Mouse (Mus musculus) kidney, postnatal 0 days (tissue): Measurements from ENCODE around the gene Strn4. TPM values are rescaled to one million over a fixed set of nuclear protein-coding genes. Genes with fewer than 3 reads are reported as not detected.

Source experiments
- ATAC-seq: fragments of 200-750 bp; cut with Nextera tagmentation; replicated peaks from 2 replicates; pipeline ENCODE4 v1.8.0; 2017; ENCODE audit warnings: low read depth, moderate number of reproducible peaks, moderate TSS enrichment, moderate library complexity; ENCODE audit not compliant: low FRiP score
- DNase-seq: peaks from one replicate; pipeline ENCODE4 v3.0.0-alpha.2; 2016; ENCODE audit warnings: low spot score
- H3K27ac ChIP-seq: fragments of 300-500 bp; sonication (generic); 2 replicates; pipeline ENCODE4 v1.5.1; 2014; ENCODE audit warnings: mild to moderate bottlenecking
- H3K27me3 ChIP-seq: fragments of 300-500 bp; sonication (generic); 2 replicates; pipeline ENCODE4 v1.6.1; 2014; ENCODE audit warnings: low read length, mixed read lengths; ENCODE audit not compliant: insufficient read depth
- H3K36me3 ChIP-seq: fragments of 300-500 bp; sonication (generic); 2 replicates; pipeline ENCODE4 v1.6.1; 2014; ENCODE audit warnings: low read length, mixed read lengths; ENCODE audit not compliant: insufficient read depth
- H3K4me1 ChIP-seq: fragments of 300-500 bp; sonication (generic); replicated peaks from 2 replicates; pipeline ENCODE4 v1.6.1; 2014; ENCODE audit warnings: antibody characterized with exemption, low read length, mixed read lengths; ENCODE audit not compliant: insufficient read depth
- H3K4me2 ChIP-seq: fragments of 300-500 bp; sonication (generic); 2 replicates; pipeline ENCODE4 v1.6.1; 2014; ENCODE audit warnings: mild to moderate bottlenecking, low read length, moderate library complexity, mixed read lengths
- H3K4me3 ChIP-seq: fragments of 300-500 bp; sonication (generic); replicated peaks from 2 replicates; pipeline ENCODE4 v1.5.1; 2014; ENCODE audit warnings: low read depth, low read length
- H3K9ac ChIP-seq: fragments of 300-500 bp; sonication (generic); 2 replicates; pipeline ENCODE4 v1.6.1; 2014; ENCODE audit warnings: low read depth, low read length
- H3K9me3 ChIP-seq: fragments of 300-500 bp; sonication (generic); replicated peaks from 2 replicates; pipeline ENCODE4 v1.6.1; 2016; ENCODE audit warnings: low read length, inconsistent platforms, mixed read lengths
- CTCF ChIP-seq: IDR thresholded peaks from 2 replicates; pipeline ENCODE4 v1.5.1; 2016; ENCODE audit warnings: antibody characterized with exemption, low read depth, mild to moderate bottlenecking, moderate library complexity
- WGBS: fragments of 180-500 bp; shearing (Covaris S2); extraction: QIAGEN DNeasy Blood & Tissue Kit; methylation state at CpG from one replicate; pipeline ENCODE4 v1.1.7; 2014; 5-methylcytosine and 5-hydroxymethylcytosine counted together
- polyA plus RNA-seq: library from polyadenylated mRNA; unstranded; fragments of >200 nt; fragmentation: Nextera tagmentation; extraction: Ambion mirVana; gene quantifications from 2 replicates; pipeline ENCODE4 v1.2.1, GENCODE M21; 2015

Strn4 gene
- polyA plus RNA-seq, 1 experiment from 2014 or later = 65.4 TPM

DNA sequence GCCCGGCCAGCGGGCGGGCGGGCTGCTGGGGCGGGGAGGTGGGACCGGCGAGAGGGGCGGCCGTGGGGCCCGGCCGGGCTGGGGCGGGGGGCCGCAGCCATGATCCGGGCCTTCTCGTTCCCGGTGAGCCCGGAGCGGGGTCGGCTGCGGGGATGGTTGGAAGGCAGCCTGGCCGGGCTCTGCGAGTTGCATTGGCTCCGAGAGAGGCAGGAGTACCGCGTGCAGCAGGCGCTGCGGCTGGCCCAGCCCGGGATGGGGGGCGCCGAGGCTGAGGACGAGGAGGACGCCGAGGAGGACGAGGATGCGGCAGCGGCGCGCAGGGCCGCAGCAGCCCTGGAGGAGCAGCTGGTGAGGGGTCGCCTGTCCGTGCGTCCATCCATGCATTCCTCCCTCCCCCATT is 59.6 kb downstream of the Strn4 start:
- Histone ChIP-seq H3K4me3 (peak overlapping the region; percentile 64), H3K9ac (peak overlapping the region; percentile 72), H3K27me3 (no peaks in the 10 kb centered on the region), H3K4me1 (peaks cover 8% of the 10 kb centered on the region), H3K36me3 (no peaks in the 10 kb centered on the region), H3K9me3 (no peaks in the 10 kb centered on the region), H3K4me2 (peak overlapping the region; percentile 83), H3K27ac (peak overlapping the region; percentile 60)
- ATAC-seq (no peak), DNase-seq (no peak)
- under 1% methylated on average over 29 of the region's 42 CpGs for WGBS
- TF ChIP-seq CTCF = no peak

DNA sequence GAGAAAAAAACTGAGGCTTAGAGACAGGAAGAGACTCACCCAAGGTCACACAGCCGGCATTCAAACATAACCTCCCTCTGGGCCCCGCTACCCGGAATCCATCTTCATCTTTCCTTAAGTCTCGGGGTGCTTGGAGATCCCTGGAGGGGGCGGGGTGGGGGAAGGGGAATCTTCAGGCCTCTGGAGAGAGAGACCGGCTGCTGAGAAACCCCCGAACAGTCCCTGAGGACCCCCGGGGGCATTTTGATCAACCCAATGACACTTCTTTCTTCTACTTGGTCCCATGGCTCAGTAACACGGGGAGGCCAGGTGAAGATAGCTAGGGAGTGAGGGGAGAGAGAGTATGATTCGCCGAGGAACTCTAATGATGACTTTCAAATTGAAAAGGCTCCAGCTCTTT is 60.3 kb downstream of the Strn4 start:
- DNase-seq (no peak), ATAC-seq (no peak)
- H3K4me1 ChIP-seq = peaks cover 11% of the 10 kb centered on the region
- 0 out of 2 replicates have a peak overlapping the region, but pooled peaks have one; percentile 36 for H3K27ac ChIP-seq
- peak overlapping the region; percentile 64 for H3K4me3 ChIP-seq
- TF ChIP-seq CTCF = no peak
- peak overlapping the region; percentile 83 for H3K4me2 ChIP-seq
- no peaks in the 10 kb centered on the region for H3K27me3 ChIP-seq
- no peaks in the 10 kb centered on the region for H3K9me3 ChIP-seq
- 5% methylated on average over 11 of the region's 11 CpGs for WGBS
- peak overlapping the region; percentile 72 for H3K9ac ChIP-seq
- no peaks in the 10 kb centered on the region for H3K36me3 ChIP-seq

DNA sequence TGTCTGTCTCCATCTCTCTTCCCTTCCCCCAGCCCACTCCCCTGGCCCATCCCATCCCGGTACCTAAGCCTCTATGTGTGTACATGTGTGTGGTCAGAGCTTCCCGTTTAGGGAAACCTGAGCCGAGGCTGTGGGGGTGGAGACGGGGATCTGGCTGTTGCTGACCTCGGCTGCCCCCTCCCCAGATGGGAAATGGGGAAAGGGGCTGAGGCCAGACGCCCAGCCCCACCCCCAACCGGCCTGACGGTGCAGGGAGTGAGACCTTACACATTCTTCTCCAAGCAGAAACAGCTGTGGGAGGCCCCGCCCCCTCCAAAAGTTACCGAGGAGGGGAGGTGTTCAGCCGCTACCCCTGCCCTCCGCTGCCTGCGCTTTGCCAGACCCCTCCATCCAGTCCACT is 60.9 kb downstream of the Strn4 start:
- WGBS = 10% methylated on average over 13 of the region's 13 CpGs
- TF ChIP-seq CTCF = no peak
- Histone ChIP-seq H3K36me3 (no peaks in the 10 kb centered on the region), H3K9me3 (no peaks in the 10 kb centered on the region), H3K4me3 (peak overlapping the region; percentile 64), H3K4me2 (peak overlapping the region; percentile 83), H3K9ac (peak overlapping the region; percentile 72; the same call in 1 of the 2 replicates), H3K27me3 (no peaks in the 10 kb centered on the region), H3K4me1 (peaks cover 11% of the 10 kb centered on the region), H3K27ac (peak overlapping the region; percentile 42; the same call in 1 of the 2 replicates)
- peak; percentile 51 for DNase-seq
- ATAC-seq = no peak

DNA sequence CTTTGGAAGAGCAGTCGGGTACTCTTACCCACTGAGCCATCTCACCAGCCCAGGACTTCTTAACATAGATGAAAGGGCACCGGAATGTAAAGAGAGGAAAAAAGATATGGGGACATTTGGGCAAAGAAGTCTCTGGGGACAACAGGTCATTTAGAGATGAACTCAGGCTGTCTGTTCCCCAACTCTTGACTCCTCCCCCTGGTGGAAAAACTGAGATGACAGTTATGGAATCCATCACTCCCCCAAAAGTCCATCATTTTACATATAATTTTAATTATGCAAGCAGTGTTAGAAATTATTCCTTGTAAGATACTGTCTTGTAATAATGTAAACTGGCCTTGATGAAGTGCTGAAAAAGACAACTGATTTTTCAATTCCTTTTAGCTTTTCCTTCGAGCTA is 62.0 kb downstream of the Strn4 start:
- peak; percentile 1; the same call in 1 of the 2 replicates for TF ChIP-seq CTCF
- Histone ChIP-seq H3K4me3 (no peak overlapping the region), H3K9ac (no peak overlapping the region), H3K4me2 (no peak overlapping the region), H3K36me3 (no peaks in the 10 kb centered on the region), H3K27ac (no peak overlapping the region), H3K27me3 (no peaks in the 10 kb centered on the region), H3K4me1 (peaks cover 11% of the 10 kb centered on the region), H3K9me3 (no peaks in the 10 kb centered on the region)
- DNase-seq = no peak
- ATAC-seq = no peak
- 77% methylated on average over 3 of the region's 3 CpGs for WGBS

DNA sequence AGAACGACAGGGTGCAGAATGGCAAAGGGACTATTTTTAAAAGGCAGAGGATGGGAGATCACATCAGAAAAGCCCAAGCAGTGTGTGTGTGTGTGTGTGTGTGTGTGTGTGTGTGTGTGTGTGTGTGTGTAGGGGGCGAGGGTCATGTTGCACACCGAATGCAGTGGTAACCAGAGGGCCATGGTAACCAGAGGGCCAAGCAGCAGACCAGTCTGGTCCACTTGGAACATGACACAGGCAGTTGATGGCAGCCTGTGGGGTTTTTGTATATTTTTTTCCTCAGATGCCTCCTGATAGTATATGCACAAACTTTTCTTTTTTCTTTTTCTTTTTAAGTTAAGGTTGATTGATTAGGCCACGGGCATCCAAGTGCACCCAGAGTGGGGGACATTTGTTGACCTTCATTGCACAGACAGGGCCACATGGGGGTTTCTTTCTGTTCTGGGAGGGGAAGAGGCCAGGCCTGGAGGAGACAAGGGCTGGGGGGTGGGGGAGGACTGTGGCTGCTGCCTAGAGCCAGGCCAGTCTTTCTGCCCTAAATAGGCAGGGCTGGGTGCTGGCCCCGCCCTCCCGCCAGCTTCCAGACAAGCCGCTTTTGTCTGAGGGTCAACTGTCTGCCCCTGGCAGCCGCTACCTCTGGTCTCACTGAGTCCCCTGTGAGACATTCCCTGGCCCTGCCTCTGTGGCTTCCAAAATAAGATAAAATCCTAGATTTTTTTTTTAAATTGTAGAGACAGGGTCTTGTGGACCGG is 64.3 kb downstream of the Strn4 start:
- Histone ChIP-seq H3K27ac (no peak overlapping the region), H3K36me3 (0 out of 2 replicates have a peak, but pooled peaks cover 6% of the 10 kb centered on the region), H3K4me2 (no peak overlapping the region), H3K27me3 (no peaks in the 10 kb centered on the region), H3K9me3 (0 out of 2 replicates have a peak, but pooled peaks cover 2% of the 10 kb centered on the region), H3K9ac (no peak overlapping the region), H3K4me1 (peaks cover 11% of the 10 kb centered on the region), H3K4me3 (no peak overlapping the region)
- TF ChIP-seq CTCF = no peak
- no peak for DNase-seq
- ATAC-seq = no peak
- WGBS = 26% methylated on average over 8 of the region's 9 CpGs

DNA sequence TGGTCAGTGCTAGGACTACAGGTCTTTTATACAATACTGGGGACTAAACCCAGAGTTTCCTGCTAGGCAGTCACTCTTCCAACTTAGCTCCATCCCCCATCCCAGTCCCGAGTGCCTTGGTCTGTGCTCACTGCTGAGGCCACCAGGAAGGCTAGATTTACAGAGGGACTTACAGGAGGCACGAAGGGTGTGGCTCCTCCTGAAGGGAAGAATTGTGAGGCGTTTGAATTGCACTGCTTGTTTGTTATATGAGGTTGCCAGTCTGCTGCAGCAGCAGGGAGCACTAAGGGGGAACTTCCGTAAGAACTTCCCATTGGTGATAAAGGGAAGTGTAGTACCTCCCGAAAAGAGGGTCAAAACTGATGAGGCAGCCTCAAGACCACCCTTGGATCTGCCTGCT is 64.9 kb downstream of the Strn4 start:
- Histone ChIP-seq H3K27ac (no peak overlapping the region), H3K9me3 (0 out of 2 replicates have a peak, but pooled peaks cover 7% of the 10 kb centered on the region), H3K27me3 (no peaks in the 10 kb centered on the region; the same call in 1 of the 2 replicates), H3K36me3 (0 out of 2 replicates have a peak, but pooled peaks cover 11% of the 10 kb centered on the region), H3K9ac (no peak overlapping the region), H3K4me1 (peaks cover 11% of the 10 kb centered on the region), H3K4me3 (no peak overlapping the region), H3K4me2 (no peak overlapping the region)
- DNase-seq (no peak), ATAC-seq (no peak)
- no peak for TF ChIP-seq CTCF
- WGBS = 49% methylated on average over 5 of the region's 5 CpGs
